Mouse (Mus musculus) thymus, postnatal 0 days (tissue): Measurements from ENCODE around the gene Zfp593. TPM values are rescaled to one million over a fixed set of nuclear protein-coding genes. Genes with fewer than 3 reads are reported as not detected.
"Not testable (repeated sequence)": the region's sequence is repeated elsewhere in the genome, so short reads cannot be mapped to it uniquely, and the experiment has no call there.

Experiments used
- DNase-seq: peaks from one replicate; pipeline ENCODE4 v3.0.0-alpha.2; 2015; ENCODE audit warnings: low spot score
- polyA plus RNA-seq: library from polyadenylated mRNA; unstranded; fragments of >200 nt; fragmentation: Nextera tagmentation; extraction: Ambion mirVana; gene quantifications from 2 replicates; pipeline ENCODE4 v1.2.1, GENCODE M21; 2015

Gene Zfp593
- polyA plus RNA-seq, result 27.4 and 28.3 TPM in 2 replicates

DNA sequence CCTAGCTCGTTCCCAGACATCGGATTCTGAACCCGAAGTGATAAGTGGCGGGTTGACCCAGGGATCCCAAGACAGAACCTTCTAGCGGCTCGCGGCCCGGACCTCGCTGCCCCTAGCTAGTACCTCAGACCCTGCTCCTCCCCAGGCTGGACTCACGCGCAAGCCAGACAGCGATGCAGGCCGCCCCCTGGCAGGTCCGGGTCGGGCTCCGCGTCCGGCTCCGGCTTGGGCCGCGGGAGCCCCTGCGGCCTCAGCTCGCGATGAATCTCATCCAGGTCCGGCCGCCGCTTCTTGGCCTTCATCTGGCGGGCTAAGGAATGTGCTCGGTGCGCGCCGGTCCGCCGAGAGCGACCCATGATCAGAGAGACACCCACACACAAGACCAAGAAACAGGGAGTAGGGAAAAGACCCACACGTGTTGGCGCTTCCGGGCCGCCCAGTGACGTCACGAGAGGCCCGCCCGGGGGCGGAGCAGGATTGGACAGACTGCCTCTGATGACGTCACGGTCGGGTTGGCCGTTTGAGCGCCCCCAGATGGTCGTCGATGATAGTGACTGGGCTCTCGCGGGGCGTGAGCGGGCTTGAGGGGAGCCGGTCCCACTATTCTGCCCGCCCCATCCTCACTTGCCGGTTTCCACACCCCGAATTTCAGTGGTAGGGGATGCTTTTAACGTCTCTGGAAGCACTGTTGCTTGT, at the start of gene Zfp593:
Gene Zfp593, minus strand, starts transcription at position 445 of the 696 bp plus-strand sequence.
- peak; percentile 94 for DNase-seq

DNA sequence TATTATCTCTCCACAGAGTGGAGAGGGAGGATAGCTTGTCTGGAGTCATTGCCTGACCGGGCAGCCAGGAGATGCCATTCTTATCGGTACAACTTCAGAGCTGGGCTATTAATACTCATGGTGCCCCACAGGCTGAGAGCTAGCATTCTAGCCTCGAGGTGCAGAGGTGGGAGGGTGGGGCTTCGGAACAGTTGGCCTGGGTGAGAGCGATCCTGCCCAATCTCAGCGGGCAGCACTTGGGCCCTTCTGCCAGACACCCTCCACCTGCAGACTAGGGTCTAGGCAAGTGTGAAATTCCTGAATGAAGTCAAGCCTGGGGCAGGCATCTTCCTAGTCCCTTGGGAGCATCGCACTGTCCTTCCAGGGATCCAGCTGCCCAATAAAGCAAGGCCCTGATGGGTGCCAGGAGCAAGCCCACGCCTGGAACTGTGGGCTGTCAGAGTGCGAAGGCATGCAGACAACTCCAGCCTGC, 48.3 kb upstream of the Zfp593 start:
- no peak for DNase-seq

DNA sequence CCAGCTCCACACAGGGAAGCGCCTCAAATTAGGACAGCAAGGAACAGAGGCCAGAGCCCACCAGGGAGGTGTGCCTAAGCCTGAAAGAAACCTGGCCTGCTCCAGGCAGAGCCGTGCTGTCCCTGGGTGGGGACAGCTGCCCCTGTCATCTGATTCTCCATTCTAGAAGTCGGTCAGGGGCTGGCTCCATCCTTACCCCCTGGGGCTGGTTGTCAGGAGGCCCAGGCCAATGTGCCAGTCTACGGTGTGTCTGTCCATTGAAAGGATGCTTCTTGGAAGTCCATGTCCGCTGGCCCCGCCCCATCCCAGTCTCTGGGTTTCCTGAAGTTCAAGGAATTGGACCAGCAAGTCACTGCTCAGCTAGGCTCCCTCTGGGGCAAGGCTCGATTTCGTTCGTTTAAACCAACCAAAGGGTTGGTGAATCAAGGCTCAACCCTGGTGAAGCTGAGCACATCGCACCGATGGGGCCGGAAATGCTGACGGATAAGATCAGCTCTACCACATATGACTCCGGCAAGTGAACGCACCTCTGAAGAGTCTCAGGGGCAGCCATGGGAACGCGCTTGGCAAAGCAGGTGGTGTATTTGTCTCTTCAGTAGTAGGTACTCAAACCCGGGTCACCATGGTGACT, 47.8 kb upstream of the Zfp593 start:
- peak; percentile 17 for DNase-seq

DNA sequence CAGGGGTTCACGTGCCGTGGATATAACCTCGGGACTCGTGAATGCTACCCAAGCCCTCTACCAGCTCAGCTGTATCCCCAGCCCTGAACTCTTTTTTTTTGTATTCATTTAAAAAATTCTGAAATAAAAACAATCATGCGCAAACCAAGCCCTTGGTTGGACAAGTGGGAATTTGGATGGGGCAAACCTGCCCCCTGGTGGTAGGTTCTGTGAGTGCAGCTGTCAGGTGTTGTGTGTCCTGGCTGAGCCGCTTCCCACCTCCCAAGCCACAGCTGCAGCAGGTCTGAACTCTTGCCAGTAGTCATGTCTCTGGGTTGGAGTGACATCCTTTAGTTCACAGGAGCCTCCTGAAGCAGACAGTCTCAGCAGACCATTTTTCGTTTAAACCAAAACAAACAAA, 46.7 kb upstream of the Zfp593 start:
- peak; percentile 86 for DNase-seq

DNA sequence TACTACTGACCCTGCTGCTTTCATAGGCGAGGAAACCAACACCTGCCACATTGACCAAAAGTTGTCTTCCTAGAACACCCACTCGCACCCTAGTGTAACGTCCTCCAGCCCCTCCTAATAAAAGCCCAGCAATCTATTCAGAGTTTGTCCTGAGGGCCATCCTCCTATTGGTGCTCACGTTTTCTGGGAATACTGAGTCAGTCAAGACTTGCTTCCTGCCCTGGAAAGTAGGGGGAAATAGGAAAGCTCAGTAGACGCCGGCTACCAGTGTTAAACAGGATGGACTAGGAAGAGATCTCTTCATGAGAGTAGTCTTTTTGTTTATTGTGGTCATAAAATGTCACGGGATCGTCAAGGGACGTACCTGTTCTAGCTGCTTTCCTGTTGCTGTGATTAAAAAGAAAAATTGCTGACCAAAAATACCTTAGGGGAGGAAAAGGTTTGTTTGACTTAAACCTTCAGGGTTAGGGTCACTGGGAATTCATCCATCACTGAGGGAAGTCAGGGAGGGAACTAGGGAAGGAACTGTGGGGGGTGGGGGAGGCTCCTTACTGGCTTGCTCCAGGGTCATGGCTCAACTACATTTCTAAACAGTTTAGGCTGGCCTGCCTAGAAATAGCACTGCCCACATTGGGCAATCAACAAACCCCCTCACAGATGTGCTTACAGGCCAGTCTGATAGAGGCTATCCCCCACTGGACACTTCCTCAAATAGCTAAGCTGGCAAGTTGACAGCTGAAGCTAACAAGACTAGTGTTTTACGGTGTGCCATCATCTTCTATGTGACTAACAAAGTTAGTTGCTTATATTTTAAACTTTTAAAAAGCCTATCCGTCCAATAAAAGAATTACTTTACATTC, 43.2 kb upstream of the Zfp593 start:
- no peak for DNase-seq

DNA sequence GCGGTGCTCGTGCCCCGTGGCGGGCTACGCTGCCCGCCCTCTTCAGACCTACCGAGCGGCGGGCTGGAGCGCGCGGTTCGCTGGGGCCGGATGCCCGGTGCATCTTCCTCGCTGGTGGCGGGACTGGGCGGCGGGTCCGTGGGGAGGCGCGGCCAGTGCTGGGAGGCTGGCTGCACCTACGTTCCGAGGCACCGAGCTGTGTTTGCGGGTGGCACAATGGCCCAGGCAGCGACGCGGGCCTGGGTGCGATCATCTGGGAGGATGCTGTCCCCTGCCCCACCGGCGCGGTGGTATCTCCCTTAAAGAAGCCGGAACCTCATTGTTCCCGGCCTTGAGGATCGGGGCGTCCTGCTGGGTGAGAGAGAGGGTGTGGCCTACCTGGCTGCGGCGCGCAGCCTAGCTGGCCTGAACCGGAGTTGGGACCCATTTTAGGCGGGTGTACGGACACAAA, 42.2 kb upstream of the Zfp593 start, which contains the start of gene Pdik1l:
Gene Pdik1l, minus strand, starts transcription at position 321 of the 451 bp plus-strand sequence.
- DNase-seq, result peak; percentile 89

DNA sequence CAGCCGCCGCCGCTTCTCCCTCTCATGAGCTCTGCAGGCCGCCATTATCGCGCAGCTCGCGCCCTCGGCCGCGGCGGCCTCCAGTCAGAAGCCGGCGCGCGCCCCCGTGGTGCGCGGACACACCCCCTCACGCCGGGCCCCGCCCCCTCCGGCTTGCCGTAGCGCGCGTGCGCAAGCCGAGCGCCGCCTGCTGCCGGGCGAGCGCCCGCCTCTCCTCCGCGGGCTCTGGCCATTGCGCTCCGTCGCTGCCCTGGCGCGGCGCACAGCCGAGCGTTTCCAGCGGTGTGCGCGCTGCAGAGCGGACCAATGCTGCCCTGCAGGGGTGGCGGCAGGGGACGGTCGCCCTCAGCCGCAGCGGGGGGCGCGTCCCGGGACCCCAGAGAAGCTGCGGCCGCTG, 41.8 kb upstream of the Zfp593 start:
- peak; percentile 96 for DNase-seq

DNA sequence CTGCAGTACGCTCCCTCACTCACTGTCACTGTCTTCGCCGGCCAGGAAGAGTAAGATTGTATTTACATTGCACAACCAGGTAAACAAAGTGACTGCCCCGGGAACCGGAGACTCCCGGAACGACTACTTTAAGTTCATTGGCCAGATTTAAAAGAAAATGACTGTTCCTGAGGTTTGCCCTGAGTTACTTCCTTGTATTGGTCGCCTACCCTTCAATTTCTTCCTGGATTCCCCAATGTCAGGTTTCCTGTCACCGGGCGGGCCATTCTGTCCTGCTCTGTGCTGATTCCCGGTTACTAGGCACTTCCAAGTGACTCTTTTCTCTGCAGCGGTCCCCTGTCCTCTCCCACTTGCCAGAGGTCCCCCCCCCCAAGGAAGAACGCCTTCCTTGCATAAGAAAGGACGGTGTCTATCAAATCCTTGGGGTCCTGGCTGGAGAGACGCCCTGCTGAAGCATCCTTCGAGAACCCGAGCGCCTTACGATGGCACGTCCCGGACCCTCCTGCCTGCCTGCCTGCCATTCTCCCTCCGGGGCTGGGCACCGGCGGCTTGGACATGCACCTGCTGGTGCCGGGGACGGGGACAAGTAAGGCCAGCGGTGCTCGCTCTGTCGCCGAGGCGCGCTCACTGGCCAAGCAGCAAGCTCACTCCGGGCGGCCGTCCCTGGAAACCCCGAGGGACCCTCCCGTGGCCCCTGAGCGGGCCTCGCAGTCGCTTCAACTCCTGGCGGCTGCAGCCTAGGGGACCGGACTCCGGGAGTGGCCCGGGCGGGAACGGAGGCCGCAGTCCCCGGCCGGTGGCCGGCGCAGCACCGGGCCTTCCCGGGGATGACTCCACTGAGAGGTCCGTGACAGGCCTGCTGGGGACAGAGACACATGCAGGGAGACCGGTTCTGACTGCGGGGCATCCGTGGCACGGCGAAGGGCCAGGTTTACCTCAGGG, 41.1 kb upstream of the Zfp593 start:
- peak; percentile 21 for DNase-seq

DNA sequence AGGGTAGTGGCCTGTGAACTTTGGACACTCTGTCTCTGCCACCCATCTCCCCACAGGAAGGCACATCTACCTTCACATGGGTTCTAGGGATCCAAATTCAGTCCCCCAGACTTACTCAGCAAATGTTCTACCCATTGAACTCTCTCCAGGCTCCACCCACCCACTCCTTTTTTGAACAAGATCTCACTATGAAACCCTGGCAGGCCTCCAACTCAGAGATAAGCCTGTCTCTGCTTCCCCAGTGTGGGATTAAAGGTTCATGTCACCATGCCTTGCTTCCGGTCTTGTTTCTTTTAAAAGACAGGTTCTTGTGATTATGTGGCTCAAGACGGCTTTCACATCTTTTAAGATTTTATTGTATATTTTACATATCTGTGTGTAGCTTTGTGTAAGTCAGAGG, 39.5 kb upstream of the Zfp593 start:
- no peak for DNase-seq

DNA sequence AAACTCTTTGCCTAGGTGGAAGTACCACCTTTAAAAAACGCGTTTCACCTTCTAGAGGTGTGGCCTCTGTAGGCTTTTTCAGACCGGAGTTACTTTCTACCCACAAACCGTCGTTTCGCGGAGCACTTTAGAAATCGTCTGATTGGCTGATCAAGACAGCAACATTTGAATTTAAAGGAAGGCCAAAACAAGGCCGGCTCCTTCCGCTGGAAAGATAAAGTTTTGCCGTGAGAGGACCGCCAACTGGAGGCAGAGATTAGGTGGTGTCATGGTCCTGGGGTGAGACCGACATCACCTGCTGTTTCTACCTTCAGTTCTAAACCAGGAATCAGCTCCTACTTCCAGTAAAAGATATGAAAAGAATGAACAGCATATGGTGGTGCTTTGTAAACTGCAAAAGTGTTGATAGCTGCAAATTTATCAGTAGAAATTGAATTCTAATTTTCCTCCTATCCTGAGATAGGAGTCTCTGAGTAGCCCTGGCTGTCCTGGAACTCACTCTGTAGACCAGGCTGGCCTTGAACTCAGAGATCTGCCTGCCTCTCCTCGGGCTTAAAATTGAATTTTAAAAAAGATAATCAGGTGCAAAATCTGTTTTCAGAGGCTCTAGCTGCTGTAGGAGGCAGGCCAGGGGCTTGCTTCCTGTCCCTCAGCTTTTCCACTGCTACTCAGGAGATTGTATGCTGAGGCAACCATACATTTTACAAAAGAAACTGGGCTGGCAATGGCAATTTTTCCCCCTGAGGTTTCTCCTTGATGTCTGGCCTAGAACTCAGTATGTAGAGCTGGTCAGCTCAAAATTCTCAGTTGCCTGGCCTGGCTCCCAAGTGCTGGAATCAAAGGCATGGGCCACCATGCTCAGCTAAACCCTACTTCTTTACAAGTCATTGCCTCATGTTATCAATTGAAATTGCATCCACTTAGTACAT, 28.3 kb upstream of the Zfp593 start:
- DNase-seq, result peak; percentile 95

DNA sequence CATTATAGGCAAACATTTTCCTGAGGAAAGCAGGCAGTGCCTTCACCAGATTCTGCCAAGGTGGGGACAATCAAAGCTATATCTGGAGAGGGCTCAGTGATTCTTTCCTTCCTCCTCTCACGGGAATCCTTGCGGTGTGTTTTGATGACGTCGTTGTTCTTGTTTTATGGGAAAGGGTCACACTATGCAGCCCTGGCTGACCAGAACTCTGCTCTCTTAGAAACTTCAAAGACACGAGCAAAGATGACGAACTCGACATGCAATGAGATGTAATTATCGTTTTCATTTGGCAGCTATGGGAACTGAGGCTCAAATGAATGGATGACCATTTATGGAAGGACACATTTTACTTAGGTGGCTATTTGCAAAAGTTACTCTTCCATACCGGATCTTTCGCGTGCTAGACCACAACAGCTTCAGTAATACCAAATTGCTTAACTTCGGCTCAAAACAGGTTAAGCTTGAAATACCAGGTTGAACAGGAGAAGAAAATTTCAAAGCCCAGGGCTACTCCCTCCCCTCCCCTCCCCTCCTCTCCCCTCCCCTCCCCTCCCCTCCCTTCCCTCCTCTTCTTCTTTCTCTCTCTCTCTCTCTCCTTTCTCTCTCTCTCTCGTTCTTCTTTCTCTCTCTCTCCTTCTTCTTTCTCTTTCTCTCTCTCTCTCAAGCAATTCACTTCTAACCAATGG, 27.5 kb upstream of the Zfp593 start:
- no peak for DNase-seq

DNA sequence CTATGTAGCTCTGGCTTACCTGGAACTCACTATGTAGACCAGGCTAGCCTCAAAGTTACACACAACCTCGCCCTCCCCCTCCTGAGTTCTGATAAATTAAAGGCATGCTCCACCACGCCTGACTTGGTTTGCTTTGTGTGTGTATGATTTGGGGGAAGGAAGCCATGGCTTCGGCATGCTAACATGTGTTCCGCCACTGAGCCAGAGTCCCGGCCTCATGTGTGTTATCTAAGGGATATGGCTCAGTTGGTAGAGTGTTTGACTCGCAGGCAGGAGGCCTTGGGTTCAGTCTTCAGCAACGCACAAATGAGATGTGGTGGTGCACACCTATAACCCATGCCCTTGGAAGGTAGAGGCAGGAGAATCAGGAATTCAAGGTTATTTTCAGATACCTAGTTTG, 26.6 kb upstream of the Zfp593 start:
- DNase-seq, result no peak

DNA sequence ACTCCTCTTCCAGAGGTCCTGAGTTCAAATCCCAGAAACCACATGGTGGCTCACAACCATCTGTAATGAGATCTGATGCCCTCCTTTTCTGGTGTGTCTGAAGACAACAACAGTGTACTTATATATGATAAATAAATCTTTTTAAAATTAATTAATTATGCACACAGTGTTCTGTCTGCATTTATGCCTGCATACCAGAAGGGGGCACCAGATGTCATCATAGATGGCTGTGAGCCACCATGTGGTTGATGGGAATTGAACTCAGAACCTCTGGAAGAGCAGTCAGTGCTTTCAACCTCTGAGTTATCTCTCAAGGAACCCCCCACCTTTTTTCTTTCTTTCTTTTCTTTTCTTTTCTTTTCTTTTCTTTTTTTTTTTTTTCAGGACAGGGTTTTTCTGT, 24.2 kb upstream of the Zfp593 start:
- not testable (repeated sequence) for DNase-seq

DNA sequence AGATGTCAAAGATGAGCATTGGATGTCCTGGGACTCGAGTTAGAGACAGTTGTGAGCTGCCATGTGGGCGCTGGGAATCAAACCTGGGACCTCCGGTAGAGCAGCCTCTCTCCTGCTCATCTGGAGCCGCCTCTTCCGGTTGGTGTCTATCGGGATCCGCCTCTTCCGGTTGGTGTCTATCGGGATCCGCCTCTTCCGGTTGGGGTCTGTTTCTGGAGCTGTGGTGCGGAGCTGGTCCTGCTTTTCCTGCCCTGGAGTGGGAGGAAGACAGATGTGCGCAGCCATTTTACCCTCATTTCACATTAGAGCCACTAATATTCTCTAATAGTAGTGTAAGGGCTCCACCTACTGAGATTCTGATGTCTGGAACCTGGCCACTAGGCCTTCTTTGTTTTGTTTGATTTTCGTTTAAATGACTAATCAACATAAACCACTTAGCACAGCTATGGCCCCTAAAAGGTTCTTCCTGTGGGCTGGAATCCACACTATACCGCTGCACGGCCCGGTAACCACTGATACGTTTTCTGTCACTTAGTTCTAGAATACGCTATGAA, 22.8 kb upstream of the Zfp593 start:
- no peak for DNase-seq

DNA sequence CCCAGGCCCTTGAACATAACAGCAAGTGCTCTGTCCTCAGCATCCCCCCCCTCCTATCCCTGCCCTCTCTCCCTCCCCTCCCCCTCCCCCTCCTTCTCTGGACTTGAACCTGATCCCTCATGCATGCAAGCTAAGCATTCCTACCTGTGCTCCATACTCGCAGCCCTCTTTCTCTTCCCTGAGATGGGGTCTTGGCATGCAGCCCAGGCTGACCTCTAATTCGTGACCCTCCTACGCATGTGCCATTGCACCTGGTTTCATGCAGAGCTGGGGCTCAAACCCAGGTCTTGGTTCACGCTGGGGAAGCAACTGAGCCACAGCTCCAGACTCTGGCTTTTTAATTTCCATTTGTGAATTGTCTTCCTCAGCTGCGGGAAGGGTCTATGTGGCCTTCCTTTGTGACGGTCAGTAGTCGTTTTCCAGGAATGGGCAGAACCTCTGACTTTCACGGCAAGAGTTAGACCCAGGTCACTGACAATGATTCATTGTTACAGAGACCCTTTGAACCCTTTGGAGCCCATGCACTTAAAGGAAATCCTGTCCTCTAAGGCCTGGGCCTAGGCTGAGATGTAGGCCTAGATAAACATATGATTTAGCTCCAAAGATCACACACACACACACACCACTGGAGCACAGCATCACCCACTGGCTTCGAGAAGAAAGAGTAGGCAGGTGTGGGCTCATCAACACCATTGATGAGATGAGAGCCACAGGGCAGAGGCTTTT, 20.6 kb upstream of the Zfp593 start:
- no peak for DNase-seq

DNA sequence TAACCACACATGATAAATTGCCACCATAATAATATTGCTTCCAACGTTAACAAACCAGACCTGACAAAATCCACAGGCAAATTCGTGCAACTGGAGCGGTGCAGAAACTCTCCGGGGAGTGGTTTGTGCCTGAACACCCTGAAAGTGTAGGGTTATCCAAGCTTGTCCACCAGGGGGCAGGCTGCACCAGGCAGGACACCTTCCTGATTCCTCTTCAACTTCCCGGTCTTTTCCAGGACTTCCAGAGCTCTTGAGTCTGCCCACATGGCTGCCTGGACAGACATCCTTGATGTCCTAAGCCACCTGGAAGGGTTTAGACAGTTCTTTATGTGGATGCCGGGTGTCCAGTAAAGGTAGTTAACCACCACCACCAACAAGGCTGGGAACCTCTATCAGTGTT, 17.8 kb upstream of the Zfp593 start:
- DNase-seq, result peak; percentile 30

DNA sequence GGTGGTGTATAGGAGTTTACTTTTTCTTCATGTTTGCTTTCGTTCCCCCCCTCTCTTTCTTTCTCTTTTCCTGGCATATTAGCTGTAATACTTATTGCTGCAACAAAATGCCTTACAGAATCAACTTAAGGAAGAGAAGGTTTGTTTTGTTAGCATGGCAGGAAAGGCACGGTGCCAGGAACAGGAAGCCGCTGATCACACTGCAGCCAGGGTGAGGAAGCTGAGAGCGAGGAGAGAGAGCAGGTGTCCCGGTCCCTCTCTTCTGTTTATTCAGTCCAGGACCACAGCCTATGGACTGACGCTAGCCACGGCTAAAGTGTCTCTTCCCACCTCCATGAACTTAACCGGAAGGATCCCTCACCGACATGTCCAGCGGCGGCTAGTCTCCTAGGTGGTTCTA, 13.0 kb upstream of the Zfp593 start:
- peak; percentile 43 for DNase-seq
